Mouse (Mus musculus): Measurements from ENCODE around the gene Jagn1. TPM values are rescaled to one million over a fixed set of nuclear protein-coding genes. Genes with fewer than 3 reads are reported as not detected.

Gene Jagn1
- polyA plus RNA-seq, 1 experiment from 2014 or later, result 86.0 TPM

DNA sequence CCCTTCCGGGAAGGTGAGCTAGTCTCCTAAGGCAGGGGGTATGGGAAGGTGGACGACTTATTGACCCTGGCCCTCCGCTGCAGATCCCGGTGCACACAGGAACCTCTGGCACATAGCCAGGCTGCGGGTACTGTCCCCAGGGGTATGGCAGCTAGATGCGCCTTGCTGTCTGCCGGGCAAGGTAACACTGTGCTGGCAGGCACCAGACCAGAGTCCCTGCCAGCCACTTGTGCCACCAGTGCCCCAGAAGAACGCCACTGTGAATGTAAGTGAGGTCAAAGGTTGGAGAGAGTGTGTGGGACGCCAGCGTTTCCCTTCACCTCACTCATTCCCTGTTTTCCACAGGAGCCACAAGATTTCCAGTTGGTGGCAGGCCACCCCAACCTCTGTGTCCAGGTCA lies 36.5 kb downstream of the Jagn1 start:
- Histone ChIP-seq H3K36me3 (ENCODE audit: poor library complexity, severe bottlenecking) (no peaks in the 10 kb centered on the region), H3K4me3 (no peak overlapping the region), H3K27ac (no peak overlapping the region), H3K4me2 (no peak overlapping the region), H3K4me1 (peaks cover 13% of the 10 kb centered on the region), H3K27me3 (peaks cover 18% of the 10 kb centered on the region), H3K9ac (no peak overlapping the region), H3K9me3 (replicated peaks) (no peaks in the 10 kb centered on the region)
- 92% methylated on average over 10 of the region's 10 CpGs for WGBS
- ATAC-seq, result no peak

DNA sequence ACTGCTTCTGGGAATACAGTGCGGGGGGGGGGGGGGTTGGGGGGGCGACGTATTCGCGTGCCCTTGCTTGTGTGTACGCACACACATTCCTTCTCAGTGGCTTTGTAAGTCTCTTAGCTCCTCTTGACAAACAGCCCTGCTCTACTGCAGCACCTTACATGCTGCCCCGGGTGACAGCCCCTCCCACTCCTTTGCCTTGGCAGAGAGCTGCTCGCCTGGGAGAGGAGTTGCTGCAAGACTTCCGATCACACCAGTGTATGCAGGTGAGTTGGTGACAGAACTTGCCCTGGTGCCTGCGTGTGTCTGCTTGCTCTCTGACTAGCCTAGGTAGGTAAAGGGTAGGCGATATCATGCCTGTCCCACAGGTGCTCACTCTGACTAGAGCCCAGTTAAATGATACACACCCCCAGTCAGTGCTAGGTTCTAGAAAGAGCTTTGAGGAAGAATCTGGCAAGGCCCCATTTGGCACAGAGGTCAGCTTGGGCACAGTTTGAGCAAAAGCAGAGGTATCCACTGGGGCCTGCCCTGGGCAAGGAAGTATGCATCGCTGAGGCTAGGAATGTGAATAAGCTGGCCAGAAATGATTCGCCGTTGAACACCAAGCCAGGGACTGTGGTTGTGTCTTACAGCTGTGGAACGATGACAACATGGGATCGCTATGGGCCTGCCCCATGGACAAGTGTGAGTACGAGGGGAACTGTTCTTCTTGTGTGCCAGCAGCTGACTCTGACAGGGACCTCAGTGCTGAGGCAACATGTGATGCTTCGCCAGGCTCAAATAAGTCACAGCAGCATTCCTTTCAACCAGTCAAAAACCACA lies 38.4 kb downstream of the Jagn1 start:
- Histone ChIP-seq H3K27ac (no peak overlapping the region), H3K9ac (no peak overlapping the region), H3K4me1 (peaks cover 31% of the 10 kb centered on the region), H3K27me3 (peaks cover 18% of the 10 kb centered on the region), H3K9me3 (replicated peaks) (no peaks in the 10 kb centered on the region), H3K4me3 (no peak overlapping the region), H3K36me3 (ENCODE audit: poor library complexity, severe bottlenecking) (no peaks in the 10 kb centered on the region), H3K4me2 (no peak overlapping the region)
- 70% methylated on average over 18 of the region's 18 CpGs for WGBS
- ATAC-seq, result no peak

DNA sequence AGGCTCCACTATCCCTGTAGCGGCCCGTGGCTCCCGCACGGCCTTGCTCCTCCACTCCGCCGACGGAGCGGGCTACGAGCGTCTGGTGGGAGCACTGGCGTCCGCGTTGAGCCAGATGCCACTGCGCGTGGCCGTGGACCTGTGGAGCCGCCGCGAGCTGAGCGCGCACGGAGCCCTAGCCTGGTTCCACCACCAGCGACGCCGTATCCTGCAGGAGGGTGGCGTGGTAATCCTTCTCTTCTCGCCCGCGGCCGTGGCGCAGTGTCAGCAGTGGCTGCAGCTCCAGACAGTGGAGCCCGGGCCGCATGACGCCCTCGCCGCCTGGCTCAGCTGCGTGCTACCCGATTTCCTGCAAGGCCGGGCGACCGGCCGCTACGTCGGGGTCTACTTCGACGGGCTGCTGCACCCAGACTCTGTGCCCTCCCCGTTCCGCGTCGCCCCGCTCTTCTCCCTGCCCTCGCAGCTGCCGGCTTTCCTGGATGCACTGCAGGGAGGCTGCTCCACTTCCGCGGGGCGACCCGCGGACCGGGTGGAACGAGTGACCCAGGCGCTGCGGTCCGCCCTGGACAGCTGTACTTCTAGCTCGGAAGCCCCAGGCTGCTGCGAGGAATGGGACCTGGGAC lies 40.2 kb downstream of the Jagn1 start:
- Histone ChIP-seq H3K4me2 (peak overlapping the region; percentile 86), H3K9me3 (replicated peaks) (no peaks in the 10 kb centered on the region), H3K9ac (peak overlapping the region; percentile 71), H3K27me3 (peaks cover 14% of the 10 kb centered on the region), H3K4me1 (peaks cover 40% of the 10 kb centered on the region), H3K27ac (peak overlapping the region; percentile 74), H3K36me3 (ENCODE audit: poor library complexity, severe bottlenecking) (peaks cover 8% of the 10 kb centered on the region), H3K4me3 (peak overlapping the region; percentile 68)
- ATAC-seq, result peak; percentile 65
- WGBS, result under 1% methylated on average over 65 of the region's 65 CpGs

DNA sequence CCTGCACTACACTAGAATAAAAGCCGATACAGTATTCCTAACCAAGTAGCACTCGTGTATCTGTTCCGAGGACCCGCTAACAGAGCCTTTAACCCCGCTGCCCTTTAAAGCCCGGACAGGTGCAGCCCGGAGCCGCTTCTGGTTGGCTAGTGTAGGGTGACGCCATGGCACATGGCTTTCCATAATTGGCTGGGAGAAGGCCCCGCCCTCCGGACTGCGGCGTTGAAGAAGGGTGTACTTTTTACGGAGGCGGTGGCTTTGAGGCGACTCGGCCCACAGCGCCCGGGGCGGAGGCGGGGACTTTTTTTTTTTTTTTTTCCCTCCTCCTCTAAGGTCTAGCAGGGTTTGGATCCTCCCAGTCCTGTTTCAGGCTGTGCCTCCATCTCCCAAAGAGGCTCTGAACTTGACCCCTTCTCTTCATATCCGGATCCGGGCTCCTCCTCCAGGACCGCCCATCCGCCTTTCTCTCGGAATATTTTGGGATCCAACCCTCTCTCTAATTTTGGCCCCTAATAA lies 40.8 kb downstream of the Jagn1 start, which contains the start of gene Creld1:
Gene Creld1, plus strand, starts transcription at position 198 of the 516 bp plus-strand sequence.
- H3K27me3 ChIP-seq, result peaks cover 14% of the 10 kb centered on the region

DNA sequence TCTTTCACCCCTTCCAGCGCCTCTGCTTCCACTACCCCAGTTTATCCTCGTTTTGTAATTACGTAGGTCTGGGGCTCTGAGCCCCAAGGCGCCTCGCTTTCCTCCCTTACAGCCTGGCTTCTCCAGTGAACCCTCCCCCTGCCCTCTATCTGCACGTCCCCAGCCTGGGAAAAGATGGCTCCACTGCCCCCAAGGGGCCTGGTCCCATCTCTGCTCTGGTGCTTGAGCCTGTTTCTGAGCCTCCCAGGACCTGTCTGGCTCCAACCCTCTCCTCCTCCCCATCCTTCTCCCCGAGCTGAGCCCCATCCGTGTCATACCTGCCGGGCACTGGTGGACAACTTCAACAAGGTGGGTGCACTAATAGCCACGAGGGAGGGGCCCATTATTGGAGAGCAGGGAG lies 41.4 kb downstream of the Jagn1 start:
- Histone ChIP-seq H3K9ac (peak overlapping the region; percentile 80), H3K4me2 (peak overlapping the region; percentile 86), H3K36me3 (ENCODE audit: poor library complexity, severe bottlenecking) (peaks cover 19% of the 10 kb centered on the region), H3K27me3 (peaks cover 14% of the 10 kb centered on the region), H3K4me3 (peak overlapping the region; percentile 68), H3K4me1 (peaks cover 40% of the 10 kb centered on the region), H3K27ac (peak overlapping the region; percentile 84), H3K9me3 (replicated peaks) (no peaks in the 10 kb centered on the region)
- peak; percentile 63 for ATAC-seq
- 10% methylated on average over 10 of the region's 10 CpGs for WGBS

More for the DNA sequence above, 40.8 kb downstream of the Jagn1 start, which contains the start of gene Creld1:
- under 1% methylated on average over 26 of the region's 26 CpGs for WGBS
- Histone ChIP-seq H3K27ac (peak within 1 kb of the TSS; percentile 84), H3K9ac (peak within 1 kb of the TSS; percentile 80), H3K36me3 (ENCODE audit: poor library complexity, severe bottlenecking) (peaks cover 14% of the 10 kb centered on the region), H3K4me1 (peaks cover 40% of the 10 kb centered on the region), H3K4me3 (peak within 1 kb of the TSS; percentile 68), H3K9me3 (replicated peaks) (no peaks in the 10 kb centered on the region), H3K4me2 (peak within 1 kb of the TSS; percentile 86)
- ATAC-seq, result peak; percentile 97

DNA sequence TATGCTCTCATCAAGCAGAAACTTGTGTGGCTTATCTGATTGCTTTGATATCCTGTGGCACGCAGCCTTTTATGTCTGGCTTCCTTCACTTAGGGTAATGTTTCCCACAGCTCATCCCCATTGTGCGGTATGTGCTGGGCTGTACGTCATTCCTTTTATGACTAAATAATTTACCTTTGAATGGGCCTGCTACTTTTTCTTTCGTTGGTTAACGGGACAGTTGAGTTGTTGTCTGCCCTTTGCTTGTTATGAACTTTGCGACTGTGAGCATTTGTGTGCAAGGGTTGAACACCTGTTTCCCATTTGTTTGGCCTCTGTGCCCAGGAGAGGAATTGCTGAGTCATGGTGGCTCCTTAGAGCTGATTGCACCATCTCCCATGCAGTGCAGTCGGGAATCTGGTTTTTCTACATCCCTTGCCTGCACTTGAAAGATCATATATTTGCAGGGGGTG lies 44.8 kb downstream of the Jagn1 start:
- ATAC-seq, result no peak

DNA sequence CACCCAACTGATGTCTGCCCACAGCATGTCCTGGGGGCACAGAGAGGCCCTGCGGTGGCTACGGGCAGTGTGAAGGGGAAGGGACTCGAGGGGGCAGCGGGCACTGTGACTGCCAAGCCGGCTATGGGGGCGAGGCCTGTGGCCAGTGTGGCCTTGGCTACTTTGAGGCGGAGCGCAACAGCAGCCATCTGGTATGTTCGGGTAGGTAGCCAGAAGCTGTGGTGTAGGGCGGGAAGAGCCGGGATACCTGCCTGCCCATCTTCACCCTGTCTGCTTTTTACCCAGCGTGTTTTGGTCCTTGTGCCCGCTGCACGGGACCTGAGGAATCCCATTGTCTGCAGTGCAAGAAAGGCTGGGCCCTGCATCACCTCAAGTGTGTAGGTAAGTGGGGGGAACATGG lies 47.0 kb downstream of the Jagn1 start:
- Histone ChIP-seq H3K4me2 (no peak overlapping the region), H3K4me3 (no peak overlapping the region), H3K9ac (no peak overlapping the region), H3K9me3 (replicated peaks) (no peaks in the 10 kb centered on the region), H3K27me3 (no peaks in the 10 kb centered on the region), H3K4me1 (peaks cover 26% of the 10 kb centered on the region), H3K36me3 (ENCODE audit: poor library complexity, severe bottlenecking) (peaks cover 62% of the 10 kb centered on the region), H3K27ac (no peak overlapping the region)
- no peak for ATAC-seq
- WGBS, result 94% methylated on average over 14 of the region's 14 CpGs

More for the DNA sequence above, 44.8 kb downstream of the Jagn1 start:
- H3K4me1 ChIP-seq, result peaks cover 35% of the 10 kb centered on the region
- no peak overlapping the region for H3K4me3 ChIP-seq
- H3K27ac ChIP-seq, result peak overlapping the region; percentile 11; the same call in 1 of the 2 replicates
- H3K9me3 ChIP-seq (replicated peaks), result no peaks in the 10 kb centered on the region
- no peak overlapping the region for H3K4me2 ChIP-seq
- WGBS, result 49% methylated on average over 7 of the region's 7 CpGs
- H3K36me3 ChIP-seq (ENCODE audit: poor library complexity, severe bottlenecking), result peaks cover 50% of the 10 kb centered on the region
- no peak overlapping the region for H3K9ac ChIP-seq
- H3K27me3 ChIP-seq, result no peaks in the 10 kb centered on the region; the same call in 1 of the 2 replicates

DNA sequence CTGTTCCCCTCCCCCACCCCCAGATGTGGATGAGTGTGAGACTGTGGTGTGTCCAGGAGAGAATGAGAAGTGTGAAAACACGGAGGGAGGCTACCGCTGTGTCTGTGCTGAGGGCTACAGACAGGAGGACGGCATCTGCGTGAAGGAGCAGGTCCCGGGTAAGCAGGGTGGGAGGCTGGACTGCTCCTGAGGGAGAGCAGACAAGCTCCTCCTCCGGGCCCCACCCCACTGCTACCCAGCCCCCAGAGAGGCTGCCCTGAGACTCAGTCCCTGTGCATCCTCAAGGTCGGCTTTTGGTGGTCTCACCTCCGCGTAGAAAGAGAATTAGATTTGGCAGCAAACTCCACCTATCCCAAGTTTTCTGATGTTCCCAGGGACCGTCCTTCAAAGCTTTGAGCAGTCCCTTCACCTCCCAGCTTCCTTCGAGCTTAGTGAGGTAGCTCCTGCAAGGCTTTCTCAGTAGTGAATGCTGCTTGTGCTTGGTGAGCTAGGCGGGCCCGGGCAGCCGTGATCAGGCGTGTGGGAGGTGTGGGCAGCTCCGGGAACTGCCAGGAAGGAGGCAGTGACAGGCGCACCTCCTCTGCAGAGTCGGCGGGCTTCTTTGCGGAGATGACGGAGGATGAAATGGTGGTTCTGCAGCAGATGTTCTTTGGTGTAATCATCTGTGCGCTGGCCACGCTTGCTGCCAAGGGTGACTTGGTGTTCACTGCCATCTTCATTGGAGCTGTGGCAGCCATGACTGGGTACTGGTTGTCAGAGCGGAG lies 49.9 kb downstream of the Jagn1 start:
- ATAC-seq, result no peak
- Histone ChIP-seq H3K4me1 (peaks cover 12% of the 10 kb centered on the region), H3K4me3 (no peak overlapping the region), H3K27ac (no peak overlapping the region), H3K4me2 (no peak overlapping the region), H3K36me3 (ENCODE audit: poor library complexity, severe bottlenecking) (peaks cover 58% of the 10 kb centered on the region), H3K9ac (no peak overlapping the region), H3K27me3 (peaks cover 12% of the 10 kb centered on the region), H3K9me3 (replicated peaks) (no peaks in the 10 kb centered on the region)
- WGBS, result 83% methylated on average over 24 of the region's 24 CpGs

DNA sequence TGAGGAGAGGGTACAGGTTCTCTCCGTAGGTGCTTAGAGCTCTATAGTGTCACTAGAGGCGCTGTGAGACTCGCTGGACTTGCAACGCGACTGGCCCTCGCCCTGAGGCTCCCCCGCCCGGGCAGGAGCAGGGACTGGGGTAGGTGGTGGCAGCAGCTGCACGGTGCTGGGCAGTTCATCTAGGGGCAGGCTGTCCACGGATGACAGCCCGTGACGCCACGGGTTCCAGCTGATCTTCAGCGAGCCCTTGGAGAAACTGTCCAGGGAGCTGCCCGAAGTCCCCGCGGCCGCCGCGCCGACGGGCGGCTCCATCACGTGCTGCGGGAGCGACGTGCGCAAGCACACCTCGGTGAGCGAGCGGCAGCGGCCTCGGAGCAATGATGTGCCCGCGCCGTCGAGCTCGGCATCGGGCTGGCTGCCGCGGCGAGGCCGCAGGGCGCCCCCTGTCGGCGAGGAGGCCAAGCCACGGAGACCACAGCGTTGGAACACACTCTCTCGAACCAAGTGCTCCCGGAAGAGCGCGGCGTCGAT lies 52.0 kb downstream of the Jagn1 start:
- H3K4me1 ChIP-seq, result peaks cover 12% of the 10 kb centered on the region
- H3K4me2 ChIP-seq, result peak overlapping the region; percentile 63
- H3K9me3 ChIP-seq (replicated peaks), result no peaks in the 10 kb centered on the region
- H3K27me3 ChIP-seq, result peaks cover 12% of the 10 kb centered on the region
- under 1% methylated on average over 54 of the region's 54 CpGs for WGBS
- peak overlapping the region; percentile 50 for H3K9ac ChIP-seq
- no peak overlapping the region for H3K27ac ChIP-seq
- H3K36me3 ChIP-seq (ENCODE audit: poor library complexity, severe bottlenecking), result peaks cover 40% of the 10 kb centered on the region
- peak overlapping the region; percentile 40 for H3K4me3 ChIP-seq
- peak; percentile 79 for ATAC-seq

DNA sequence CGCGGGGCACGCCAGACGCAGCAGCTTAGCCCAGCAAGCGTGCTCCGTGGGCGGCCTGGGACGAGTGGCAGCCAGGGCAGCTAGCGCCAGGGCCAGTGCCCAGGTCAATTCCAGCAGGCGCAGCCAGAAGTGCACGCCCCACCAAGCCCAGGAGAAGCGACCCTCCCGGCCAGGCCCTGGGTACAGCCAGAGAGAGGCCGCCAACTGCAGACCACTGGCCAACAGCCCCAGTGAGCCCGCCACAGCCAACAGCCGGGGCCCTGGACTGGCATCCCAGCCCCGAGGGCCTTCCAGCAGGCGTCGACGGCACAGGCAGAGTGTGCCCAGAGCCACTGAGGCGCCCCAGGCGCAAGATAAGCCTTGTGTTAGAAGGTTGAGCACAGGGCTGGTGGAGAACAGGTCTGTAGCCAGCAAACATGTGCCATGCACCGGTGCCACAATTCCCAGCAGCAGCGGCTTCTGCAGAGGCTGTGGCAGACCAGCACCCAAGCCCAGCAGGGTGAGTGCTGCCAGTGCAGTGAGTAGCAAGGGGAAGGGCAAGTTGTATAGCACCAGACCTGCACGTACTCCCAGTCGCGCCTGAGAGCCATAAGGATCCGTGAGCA lies 52.8 kb downstream of the Jagn1 start:
- Histone ChIP-seq H3K9me3 (replicated peaks) (no peaks in the 10 kb centered on the region), H3K36me3 (ENCODE audit: poor library complexity, severe bottlenecking) (peaks cover 32% of the 10 kb centered on the region), H3K4me1 (peaks cover 12% of the 10 kb centered on the region), H3K4me2 (peak overlapping the region; percentile 63), H3K9ac (0 out of 2 replicates have a peak overlapping the region, but pooled peaks have one; percentile 50), H3K27ac (no peak overlapping the region), H3K27me3 (peaks cover 12% of the 10 kb centered on the region), H3K4me3 (peak overlapping the region; percentile 40)
- ATAC-seq, result peak; percentile 2; the same call in 1 of the 2 replicates
- WGBS, result 59% methylated on average over 28 of the region's 28 CpGs
